Mouse (Mus musculus) myocyte (in vitro differentiated cells): ENCODE results near the gene Nr4a3. TPM values are rescaled to one million over a fixed set of nuclear protein-coding genes. Genes with fewer than 3 reads are reported as not detected.

ENCODE experiments used
- H3K27me3 ChIP-seq: one replicate; pipeline ENCODE4 v1.6.1; 2011; ENCODE audit not compliant: control insufficient read depth, insufficient read depth, insufficient read length
- H3K36me3 ChIP-seq: one replicate; pipeline ENCODE4 v1.6.1; 2011; ENCODE audit not compliant: control insufficient read depth, insufficient read depth
- H3K4me2 ChIP-seq: one replicate; pipeline ENCODE4 v1.6.1; 2011; ENCODE audit warnings: low read depth, control low read depth
- H3K4me3 ChIP-seq: one replicate; pipeline ENCODE4 v1.5.1; 2011; ENCODE audit warnings: mild to moderate bottlenecking, control low read depth, moderate library complexity
- H3K79me2 ChIP-seq: one replicate; pipeline ENCODE4 v1.6.1; 2011; ENCODE audit not compliant: control insufficient read depth, insufficient read depth
- H3ac ChIP-seq: one replicate; pipeline ENCODE4 v1.6.1; 2011; ENCODE audit not compliant: control insufficient read depth, insufficient read length
- CEBPB ChIP-seq: IDR thresholded peaks from 2 replicates; pipeline ENCODE4 v1.6.1; 2011; ENCODE audit warnings: mild to moderate bottlenecking, moderate library complexity; ENCODE audit not compliant: poor library complexity, insufficient read depth, severe bottlenecking
- E2F4 ChIP-seq: IDR thresholded peaks from one replicate; pipeline ENCODE4 v1.6.1; 2011; ENCODE audit warnings: mild to moderate bottlenecking, control low read depth, moderate library complexity; ENCODE audit not compliant: insufficient read depth
- MAX ChIP-seq: IDR thresholded peaks from one replicate; pipeline ENCODE4 v1.6.1; 2011; ENCODE audit warnings: low read depth, mild to moderate bottlenecking, control low read depth
- MYOD1 ChIP-seq, 3 experiments: IDR thresholded peaks; one replicate each; pipeline ENCODE4 v1.6.1; 2011; ENCODE audit warnings: control low read depth in 2 of 3, low read depth in 2 of 3, mild to moderate bottlenecking in 2 of 3, moderate library complexity in 1 of 3; ENCODE audit not compliant: insufficient read length in 2 of 3, control insufficient read depth in 1 of 3
- MYOG ChIP-seq, 3 experiments: IDR thresholded peaks; one replicate each; pipeline ENCODE4 v1.6.1; 2011; ENCODE audit warnings: control low read depth in 2 of 3, low read depth in 2 of 3, mild to moderate bottlenecking in 2 of 3; ENCODE audit not compliant: insufficient read length in 2 of 3, control insufficient read depth in 1 of 3, insufficient read depth in 1 of 3
- POLR2A ChIP-seq: IDR thresholded peaks from one replicate; pipeline ENCODE4 v1.6.1; 2011; ENCODE audit warnings: low read depth, mild to moderate bottlenecking, control low read depth, moderate library complexity; ENCODE audit not compliant: insufficient read length
- POLR2AphosphoS2 ChIP-seq: IDR thresholded peaks from one replicate; pipeline ENCODE4 v1.6.1; 2011; ENCODE audit warnings: low read depth, control low read depth; ENCODE audit not compliant: insufficient read length
- REST ChIP-seq: IDR thresholded peaks from one replicate; pipeline ENCODE4 v1.6.1; 2011; ENCODE audit warnings: mild to moderate bottlenecking, control low read depth, moderate library complexity; ENCODE audit not compliant: insufficient read depth, insufficient read length
- SRF ChIP-seq: IDR thresholded peaks from one replicate; pipeline ENCODE4 v1.6.1; 2011; ENCODE audit warnings: low read depth; ENCODE audit not compliant: control insufficient read depth, insufficient read length
- TCF12 ChIP-seq: IDR thresholded peaks from one replicate; pipeline ENCODE4 v1.6.1; 2011; ENCODE audit warnings: mild to moderate bottlenecking, control low read depth; ENCODE audit not compliant: poor library complexity, insufficient read depth, severe bottlenecking
- TCF3 ChIP-seq: IDR thresholded peaks from one replicate; pipeline ENCODE4 v1.6.1; 2011; ENCODE audit warnings: low read depth, control low read depth; ENCODE audit not compliant: insufficient read length
- USF1 ChIP-seq: IDR thresholded peaks from one replicate; pipeline ENCODE4 v1.6.1; 2011; ENCODE audit warnings: low read depth, mild to moderate bottlenecking, control low read depth, moderate library complexity
- polyA plus RNA-seq: library from polyadenylated mRNA; unstranded; fragments of >200 nt; fragmentation: generic; extraction: Trizol; gene quantifications from one replicate; pipeline ENCODE4 v1.2.1, GENCODE M21; 2012; ENCODE audit warnings: missing spikeins

The Nr4a3 gene
- polyA plus RNA-seq, 1 experiment: 0.32 TPM

DNA sequence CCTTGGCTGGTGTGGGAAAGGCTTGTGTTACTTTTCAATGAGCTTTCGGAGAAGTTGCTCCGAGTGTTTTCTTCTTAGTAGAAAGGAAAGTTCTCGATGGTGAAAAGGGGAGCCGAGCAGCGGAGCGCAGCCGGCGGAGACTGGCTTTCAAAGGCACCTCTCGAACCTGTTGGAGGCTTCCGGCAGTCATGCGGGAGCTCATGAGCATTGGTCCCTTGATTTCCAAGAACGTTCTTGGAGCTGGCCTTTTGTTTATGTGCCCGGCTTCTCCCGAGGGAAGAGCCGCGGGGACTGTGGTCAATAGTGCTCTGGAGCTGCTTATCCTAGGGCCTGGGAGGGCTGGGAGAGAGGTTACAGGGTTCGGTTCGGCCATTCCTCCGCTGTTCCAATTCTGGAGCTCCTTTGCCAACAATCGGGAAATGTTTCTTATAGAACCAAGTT lies 1.5 kb downstream of the Nr4a3 start:
- H3K27me3 ChIP-seq: peaks cover 25% of the 10 kb centered on the region

DNA sequence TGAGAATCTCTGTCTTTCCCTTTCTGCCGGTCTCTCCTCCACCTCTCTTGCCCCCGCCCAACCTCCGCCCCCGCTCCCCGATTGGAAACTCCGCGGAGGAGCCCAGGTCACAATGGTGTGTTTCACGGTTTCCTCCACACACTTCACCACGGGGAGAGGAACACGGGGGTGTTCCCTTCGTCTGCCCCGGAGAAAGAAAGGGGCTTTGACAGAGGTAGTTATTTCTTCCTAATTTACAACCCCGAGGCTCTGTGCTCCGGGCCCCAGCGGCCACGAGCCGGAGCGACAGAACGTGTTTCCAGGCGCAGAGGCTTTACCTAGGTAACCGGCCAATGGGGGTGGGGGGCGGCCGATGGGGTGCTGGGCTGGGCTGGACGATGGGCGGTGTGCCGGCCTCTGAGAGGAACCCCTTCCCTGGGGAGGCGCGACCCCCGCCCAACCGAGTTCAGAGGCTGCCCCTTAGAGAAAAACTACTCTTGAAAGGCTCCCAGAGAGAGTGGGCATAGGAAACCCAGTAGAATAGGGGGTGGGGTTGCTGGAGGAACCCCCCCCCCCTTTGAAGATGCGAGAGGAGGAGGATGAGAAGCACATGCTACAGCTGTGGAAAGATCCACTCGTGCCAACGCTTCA lies 2.3 kb downstream of the Nr4a3 start:
- Histone ChIP-seq H3K79me2 (no peaks in the 10 kb centered on the region), H3K4me3 (peak overlapping the region; percentile 47), H3K4me2 (peak overlapping the region; percentile 100), H3K27me3 (peaks cover 32% of the 10 kb centered on the region), H3K36me3 (no peaks in the 10 kb centered on the region), H3ac (no peak overlapping the region)
- TF ChIP-seq MAX (no peak), TCF12 (no peak), USF1 (no peak), MYOG (IDR thresholded peaks at IDR 0.05; ENCODE audit: control insufficient read depth in 1 of 3, insufficient read depth in 1 of 3, insufficient read length in 2 of 3, low read depth in 2 of 3) (no peak), REST (no peak), POLR2A (no peak), TCF3 (no peak), E2F4 (no peak), CEBPB (no peak), SRF (no peak), POLR2AphosphoS2 (no peak), MYOD1 (IDR thresholded peaks at IDR 0.05; ENCODE audit: control insufficient read depth in 1 of 3, insufficient read length in 2 of 3, low read depth in 2 of 3) (no peak)

More for the DNA sequence above, 1.5 kb downstream of the Nr4a3 start:
- TF ChIP-seq TCF3 (no peak), MYOG (IDR thresholded peaks at IDR 0.05; ENCODE audit: control insufficient read depth in 1 of 3, insufficient read depth in 1 of 3, insufficient read length in 2 of 3, low read depth in 2 of 3) (no peak), POLR2AphosphoS2 (no peak), TCF12 (no peak), SRF (no peak), MYOD1 (IDR thresholded peaks at IDR 0.05; ENCODE audit: control insufficient read depth in 1 of 3, insufficient read length in 2 of 3, low read depth in 2 of 3) (no peak), E2F4 (no peak), CEBPB (no peak)
- H3K4me3 ChIP-seq: peak overlapping the region; percentile 47
- no peaks in the 10 kb centered on the region for H3K36me3 ChIP-seq
- H3K4me2 ChIP-seq: peak overlapping the region; percentile 100
- H3K79me2 ChIP-seq: no peaks in the 10 kb centered on the region
- no peak overlapping the region for H3ac ChIP-seq

DNA sequence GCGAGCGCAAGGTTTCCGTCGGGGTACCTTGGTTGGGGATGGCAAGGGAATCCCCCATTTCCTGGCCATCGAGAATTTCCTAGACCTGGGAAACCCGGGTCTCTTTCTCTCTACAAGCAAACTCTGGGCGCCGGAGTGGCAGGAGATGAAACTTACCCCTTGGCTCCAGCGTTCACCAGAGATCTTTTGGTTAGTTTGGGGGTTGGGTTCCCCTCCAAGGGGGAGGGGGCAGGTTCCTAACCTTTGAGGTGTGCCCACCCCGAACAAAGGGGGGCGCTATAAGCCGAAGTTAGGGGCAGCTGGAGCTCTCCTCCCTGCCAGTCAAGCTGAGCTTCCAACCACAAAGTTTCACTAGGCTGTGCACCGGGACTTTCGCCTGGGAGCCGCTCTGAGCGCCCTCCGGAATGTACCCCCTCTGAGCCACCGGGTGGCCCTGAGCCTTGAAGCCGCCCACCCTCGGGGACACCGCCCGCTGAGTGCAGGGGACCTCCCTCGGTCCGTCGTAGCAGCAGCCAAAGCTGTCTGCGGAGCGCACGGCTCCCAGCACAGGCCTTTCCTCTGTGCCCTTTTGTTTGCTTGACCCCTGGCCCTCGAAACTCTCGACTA lies 2.9 kb downstream of the Nr4a3 start:
- Histone ChIP-seq H3K36me3 (no peaks in the 10 kb centered on the region), H3K79me2 (no peaks in the 10 kb centered on the region), H3ac (no peak overlapping the region), H3K4me2 (peak overlapping the region; percentile 100), H3K27me3 (peaks cover 39% of the 10 kb centered on the region), H3K4me3 (no peak overlapping the region)
- TF ChIP-seq E2F4 (no peak), REST (no peak), MAX (no peak), POLR2AphosphoS2 (no peak), TCF12 (no peak), POLR2A (no peak), CEBPB (no peak), USF1 (no peak), TCF3 (no peak)

- Histone ChIP-seq H3K27me3 (peaks cover 41% of the 10 kb centered on the region), H3ac (no peak overlapping the region), H3K4me2 (no peak overlapping the region), H3K4me3 (no peak overlapping the region), H3K79me2 (no peaks in the 10 kb centered on the region), H3K36me3 (no peaks in the 10 kb centered on the region)
- no peak for TF ChIP-seq CEBPB
- no peak for TF ChIP-seq USF1
- no peak for TF ChIP-seq TCF3
- TF ChIP-seq POLR2AphosphoS2: no peak
- no peak for TF ChIP-seq SRF
- no peak for TF ChIP-seq TCF12
- TF ChIP-seq REST: no peak
- no peak for TF ChIP-seq MYOG (IDR thresholded peaks at IDR 0.05; ENCODE audit: control insufficient read depth in 1 of 3, insufficient read depth in 1 of 3, insufficient read length in 2 of 3, low read depth in 2 of 3)
- TF ChIP-seq MYOD1 (IDR thresholded peaks at IDR 0.05; ENCODE audit: control insufficient read depth in 1 of 3, insufficient read length in 2 of 3, low read depth in 2 of 3): no peak
- TF ChIP-seq MAX: no peak
- TF ChIP-seq POLR2A: no peak
- no peak for TF ChIP-seq E2F4
These were observed 3.7 kb downstream of the Nr4a3 start for GRCm38 (mm10) chr4:48048456-48049315.
